Mouse (Mus musculus) hindbrain, embryonic 16.5 days (tissue): ENCODE data around the gene Camta1. TPM values are rescaled to one million over a fixed set of nuclear protein-coding genes. Genes with fewer than 3 reads are reported as not detected.

Experiments used
- ATAC-seq: fragments of 200-750 bp; cut with Nextera tagmentation; 2 replicates; pipeline ENCODE4 v1.8.0; 2017; ENCODE audit warnings: moderate TSS enrichment, moderate library complexity
- H3K27ac ChIP-seq: fragments of 300-500 bp; sonication (generic); 2 replicates; pipeline ENCODE4 v1.5.1; 2014; ENCODE audit warnings: low read depth, mild to moderate bottlenecking, control low read depth, low read length, moderate library complexity
- H3K27me3 ChIP-seq: fragments of 300-500 bp; sonication (generic); replicated peaks from 2 replicates; pipeline ENCODE4 v1.6.1; 2014; ENCODE audit warnings: low read length; ENCODE audit not compliant: control insufficient read depth, insufficient read depth
- H3K36me3 ChIP-seq: fragments of 300-500 bp; sonication (generic); 2 replicates; pipeline ENCODE4 v1.6.1; 2014; ENCODE audit warnings: mild to moderate bottlenecking, low read length, moderate library complexity, mixed read lengths; ENCODE audit not compliant: control insufficient read depth, insufficient read depth
- H3K4me1 ChIP-seq: fragments of 300-500 bp; sonication (generic); 2 replicates; pipeline ENCODE4 v1.6.1; 2014; ENCODE audit warnings: low read depth, low read length; ENCODE audit not compliant: control insufficient read depth, insufficient read depth
- H3K4me2 ChIP-seq: fragments of 300-500 bp; sonication (generic); 2 replicates; pipeline ENCODE4 v1.6.1; 2014; ENCODE audit warnings: mild to moderate bottlenecking, low read length, control low read depth, moderate library complexity
- H3K4me3 ChIP-seq: fragments of 300-500 bp; sonication (generic); 2 replicates; pipeline ENCODE4 v1.5.1; 2014; ENCODE audit warnings: mild to moderate bottlenecking, low read length, control low read depth, moderate library complexity
- H3K9ac ChIP-seq: fragments of 300-500 bp; sonication (generic); 2 replicates; pipeline ENCODE4 v1.6.1; 2014; ENCODE audit warnings: low read depth, mild to moderate bottlenecking, control low read depth, low read length, moderate library complexity
- H3K9me3 ChIP-seq: fragments of 300-500 bp; sonication (generic); 2 replicates; pipeline ENCODE4 v1.6.1; 2014; ENCODE audit warnings: mild to moderate bottlenecking, low read length, moderate library complexity; ENCODE audit not compliant: control insufficient read depth
- WGBS: fragments of 180-500 bp; shearing (Covaris S2); extraction: QIAGEN DNeasy Blood & Tissue Kit; methylation state at CpG from one replicate; pipeline ENCODE4 v1.1.7; 2014; 5-methylcytosine and 5-hydroxymethylcytosine counted together
- polyA plus RNA-seq: library from polyadenylated mRNA; unstranded; fragments of >200 nt; fragmentation: Nextera tagmentation; extraction: Ambion mirVana; gene quantifications from 2 replicates; pipeline ENCODE4 v1.2.1, GENCODE M21; 2015

Gene Camta1
- polyA plus RNA-seq, 1 experiment from 2014 or later = 153 TPM

- no peak for ATAC-seq
- no peaks in the 10 kb centered on the region for H3K27me3 ChIP-seq
- no peaks in the 10 kb centered on the region for H3K4me1 ChIP-seq
- H3K27ac ChIP-seq = no peak overlapping the region
- no peaks in the 10 kb centered on the region for H3K36me3 ChIP-seq
- H3K4me2 ChIP-seq = no peak overlapping the region
- no peak overlapping the region for H3K9ac ChIP-seq
- H3K4me3 ChIP-seq = no peak overlapping the region
- WGBS = 86% methylated on average over 21 of the region's 21 CpGs
- no peaks in the 10 kb centered on the region for H3K9me3 ChIP-seq
Observed at GRCm38 (mm10) chr4:150978156-150978910, 883.3 kb downstream of the Camta1 start.

- H3K27me3 ChIP-seq = no peaks in the 10 kb centered on the region
- H3K9me3 ChIP-seq = no peaks in the 10 kb centered on the region
- 39% methylated on average over 1 of the region's 1 CpGs for whole genome bisulfite sequencing
- no peaks in the 10 kb centered on the region for H3K4me1 ChIP-seq
- no peak overlapping the region for H3K27ac ChIP-seq
- H3K36me3 ChIP-seq = no peaks in the 10 kb centered on the region
- H3K4me3 ChIP-seq = no peak overlapping the region
- H3K4me2 ChIP-seq = no peak overlapping the region
- ATAC-seq = no peak
- no peak overlapping the region for H3K9ac ChIP-seq
Observed at GRCm38 (mm10) chr4:150975145-150975544, 886.5 kb downstream of the Camta1 start.

- no peak overlapping the region for H3K4me3 ChIP-seq
- WGBS = 81% methylated on average over 8 of the region's 8 CpGs
- H3K4me2 ChIP-seq = no peak overlapping the region
Observed at GRCm38 (mm10) chr4:150973264-150973663, 888.4 kb downstream of the Camta1 start.

GRCm38 (mm10) chr4:150968956-150969355 lies 892.7 kb downstream of the Camta1 start:
- no peak overlapping the region for H3K27ac ChIP-seq
- WGBS = 91% methylated on average over 8 of the region's 8 CpGs
- no peaks in the 10 kb centered on the region for H3K9me3 ChIP-seq
- H3K4me2 ChIP-seq = no peak overlapping the region
- H3K27me3 ChIP-seq = no peaks in the 10 kb centered on the region
- no peak overlapping the region for H3K4me3 ChIP-seq
- no peaks in the 10 kb centered on the region for H3K36me3 ChIP-seq
- H3K4me1 ChIP-seq = peaks cover 3% of the 10 kb centered on the region; the same call in 1 of the 2 replicates
- no peak for ATAC-seq
- H3K9ac ChIP-seq = no peak overlapping the region

More at GRCm38 (mm10) chr4:150973264-150973663, 888.4 kb downstream of the Camta1 start:
- no peaks in the 10 kb centered on the region for H3K9me3 ChIP-seq
- no peaks in the 10 kb centered on the region for H3K36me3 ChIP-seq
- no peak overlapping the region for H3K27ac ChIP-seq
- no peaks in the 10 kb centered on the region for H3K4me1 ChIP-seq
- ATAC-seq = no peak
- H3K27me3 ChIP-seq = no peaks in the 10 kb centered on the region
- H3K9ac ChIP-seq = no peak overlapping the region

- no peak overlapping the region for H3K4me2 ChIP-seq
- 17% methylated on average over 7 of the region's 7 CpGs for WGBS
- ATAC-seq = no peak
- H3K4me1 ChIP-seq = peaks cover 3% of the 10 kb centered on the region; the same call in 1 of the 2 replicates
- no peak overlapping the region for H3K4me3 ChIP-seq
- no peak overlapping the region for H3K27ac ChIP-seq
- H3K27me3 ChIP-seq = no peaks in the 10 kb centered on the region
- no peak overlapping the region for H3K9ac ChIP-seq
- H3K9me3 ChIP-seq = no peaks in the 10 kb centered on the region
- H3K36me3 ChIP-seq = no peaks in the 10 kb centered on the region
Observed at GRCm38 (mm10) chr4:150966556-150966955, 895.1 kb downstream of the Camta1 start.

GRCm38 (mm10) chr4:150965555-150965951 lies 896.1 kb downstream of the Camta1 start:
- Histone ChIP-seq H3K4me3 (no peak overlapping the region), H3K27me3 (no peaks in the 10 kb centered on the region), H3K9ac (no peak overlapping the region), H3K36me3 (no peaks in the 10 kb centered on the region), H3K9me3 (no peaks in the 10 kb centered on the region), H3K4me2 (no peak overlapping the region), H3K4me1 (peaks cover 3% of the 10 kb centered on the region; the same call in 1 of the 2 replicates), H3K27ac (no peak overlapping the region)
- ATAC-seq = no peak
- 75% methylated on average over 10 of the region's 11 CpGs for whole genome bisulfite sequencing

GRCm38 (mm10) chr4:150964635-150965554 lies 896.8 kb downstream of the Camta1 start:
- no peak overlapping the region for H3K27ac ChIP-seq
- H3K4me1 ChIP-seq = peaks cover 3% of the 10 kb centered on the region; the same call in 1 of the 2 replicates
- 12% methylated on average over 25 of the region's 25 CpGs for WGBS
- peak overlapping the region; percentile 21 for H3K4me3 ChIP-seq
- H3K4me2 ChIP-seq = peak overlapping the region; percentile 50
- no peaks in the 10 kb centered on the region for H3K36me3 ChIP-seq
- no peaks in the 10 kb centered on the region for H3K27me3 ChIP-seq
- no peaks in the 10 kb centered on the region for H3K9me3 ChIP-seq
- peak; percentile 50; the same call in 1 of the 2 replicates for ATAC-seq
- no peak overlapping the region for H3K9ac ChIP-seq

- H3K27ac ChIP-seq = no peak overlapping the region
- peaks cover 3% of the 10 kb centered on the region; the same call in 1 of the 2 replicates for H3K4me1 ChIP-seq
- no peak overlapping the region for H3K4me3 ChIP-seq
- 75% methylated on average over 2 of the region's 2 CpGs for WGBS
- no peaks in the 10 kb centered on the region for H3K36me3 ChIP-seq
- no peak for ATAC-seq
- H3K27me3 ChIP-seq = no peaks in the 10 kb centered on the region
- no peaks in the 10 kb centered on the region for H3K9me3 ChIP-seq
- H3K9ac ChIP-seq = no peak overlapping the region
- no peak overlapping the region for H3K4me2 ChIP-seq
Observed at GRCm38 (mm10) chr4:150963711-150964110, 898.0 kb downstream of the Camta1 start.

- Histone ChIP-seq H3K4me1 (peaks cover 3% of the 10 kb centered on the region; the same call in 1 of the 2 replicates), H3K36me3 (no peaks in the 10 kb centered on the region), H3K27me3 (no peaks in the 10 kb centered on the region), H3K9me3 (no peaks in the 10 kb centered on the region), H3K4me3 (no peak overlapping the region), H3K4me2 (no peak overlapping the region), H3K27ac (no peak overlapping the region), H3K9ac (no peak overlapping the region)
- 67% methylated on average over 6 of the region's 6 CpGs for WGBS
- ATAC-seq = no peak
Observed at GRCm38 (mm10) chr4:150962231-150962630, 899.4 kb downstream of the Camta1 start.
